ENCODE assay signal across 40 mouse cellular contexts in genomic region chr10:79091731-79092130, GRCm38 (mm10). TPM values are rescaled to one million over a fixed set of nuclear protein-coding genes. Genes with fewer than 3 reads are reported as not detected.
A peak's percentile ranks its signal among the peaks of the same experiment; 100 is the strongest.
DNase-seq lines count a peak whose midpoint lies in the region; ATAC-seq and TF ChIP-seq lines count a peak whose summit lies in the region.
"Had no signal": no experiment of that assay in that cellular context is flagged by ENCODE, and none has a peak within 500 bp of the region (broad histone marks: within the 10 kb centered on the region; RNA-seq: fewer than 3 reads in every experiment).

No protein-coding gene starts in this region.

- H3K27ac ChIP-seq in liver, embryonic 14.5 days = no peak overlapping the region
- no peak overlapping the region for H3K27ac ChIP-seq in ES-E14 (ENCODE audit: insufficient read depth, low read depth, low read length, poor library complexity, severe bottlenecking)
- H3K27ac ChIP-seq: forebrain, embryonic 13.5 days; heart, embryonic 10.5 days; hindbrain, embryonic 12.5 days; limb, embryonic 12.5 days; macrophage; midbrain, embryonic 15.5 days; stomach, postnatal 0 days had no signal

- no peaks in the 10 kb centered on the region for H3K9me3 ChIP-seq in liver, embryonic 14.5 days (ENCODE audit: control insufficient read depth, low read length)
- no peaks in the 10 kb centered on the region for H3K9me3 ChIP-seq in ES-E14 (ENCODE audit: control insufficient read depth, insufficient read depth, low read depth, low read length)
- H3K9me3 ChIP-seq: forebrain, embryonic 13.5 days; heart, embryonic 10.5 days; midbrain, embryonic 15.5 days had no signal

- no peak for TF ChIP-seq EP300 in liver, embryonic 14.5 days (IDR thresholded peaks at IDR 0.05; ENCODE audit: low read depth)

- no peak overlapping the region for H3K9ac ChIP-seq in liver, embryonic 14.5 days (replicated peaks)
- no peak overlapping the region for H3K9ac ChIP-seq in ES-E14 (ENCODE audit: insufficient read depth, low read depth, low read length, poor library complexity, severe bottlenecking)
- H3K9ac ChIP-seq: forebrain, embryonic 13.5 days; hindbrain, embryonic 12.5 days; limb, embryonic 12.5 days; midbrain, embryonic 15.5 days had no signal

- no peak for ATAC-seq in liver, embryonic 14.5 days (ENCODE audit: insufficient read depth)
- ATAC-seq: forebrain, embryonic 13.5 days; midbrain, embryonic 15.5 days; Patski had no signal

- peaks cover 8% of the 10 kb centered on the region for H3K36me3 ChIP-seq in liver, embryonic 14.5 days (replicated peaks; ENCODE audit: control insufficient read depth, insufficient read depth, low read depth)
- peaks cover 5% of the 10 kb centered on the region for H3K36me3 ChIP-seq in ES-E14 (ENCODE audit: control insufficient read depth, insufficient read depth, low read length, poor library complexity, severe bottlenecking)
- H3K36me3 ChIP-seq in splenic B cell, adult 2 months (ENCODE audit: control insufficient read depth, insufficient read depth, low read length, poor library complexity, severe bottlenecking) = peaks cover 9% of the 10 kb centered on the region; the same call in 1 of the 2 replicates

- H3K4me2 ChIP-seq in liver, embryonic 14.5 days (ENCODE audit: low read depth) = no peak overlapping the region
- H3K4me2 ChIP-seq: forebrain, embryonic 13.5 days; hindbrain, embryonic 12.5 days; limb, embryonic 12.5 days; liver, embryonic 11.5 days; midbrain, embryonic 15.5 days had no signal

- no peak overlapping the region for H3K4me3 ChIP-seq in liver, embryonic 14.5 days (ENCODE audit: insufficient read depth in 1 of 2, low read depth in 2 of 2, low read length in 2 of 2)
- H3K4me3 ChIP-seq in ES-E14 (ENCODE audit: insufficient read depth in 1 of 2, low read depth in 1 of 2, low read length in 2 of 2, poor library complexity in 1 of 2, severe bottlenecking in 1 of 2) = no peak overlapping the region
- H3K4me3 ChIP-seq: forebrain, embryonic 13.5 days; heart, embryonic 10.5 days; hindbrain, embryonic 12.5 days; limb, embryonic 12.5 days; midbrain, embryonic 15.5 days had no signal

- DNase-seq in embryo, embryonic 10 days (ENCODE audit: low spot score) = peak; percentile 11
- no peak for DNase-seq in embryo, embryonic 11 days
- DNase-seq in liver, embryonic 14.5 days (ENCODE audit: low read depth in 3 of 3, low spot score in 3 of 3) = no peak
- DNase-seq in liver (no peak), ES-E14 (ENCODE audit: low read depth, low spot score) (no peak)
- DNase-seq in splenic B cell, adult 2 months (ENCODE audit: low read depth, low spot score) = peak; percentile 24
- DNase-seq in adrenal gland, adult 2 months = no peak
- DNase-seq in left cerebral cortex, adult 18-20 months (ENCODE audit: low spot score in 2 of 2) = no peak
- DNase-seq: cerebellum, adult 2 months; cerebellum, postnatal 14 days; gastrocnemius, postnatal 14 days; heart, postnatal 36 days; kidney, adult 11 months; kidney, postnatal 36 days; layer of hippocampus, postnatal 36 days; lung, adult 2 months; lung, postnatal 10 days; right cerebral cortex, postnatal 25 days; thymus, adult 18-20 months; thymus, postnatal 25 days had no signal

- in situ Hi-C loops in ES-E14 (cut with MboI; ENCODE audit: low sequenced_read_pairs in 2 of 2, unreplicated experiment in 2 of 2) = no loop called here

- peaks cover 0 to 3% of the 10 kb centered on the region in 2 experiments; a peak in 3 of 4 replicates for H3K4me1 ChIP-seq in liver, embryonic 14.5 days (replicated peaks; ENCODE audit: control insufficient read depth in 2 of 2, insufficient read depth in 2 of 2, low read length in 1 of 2)
- H3K4me1 ChIP-seq in ES-E14 (ENCODE audit: control insufficient read depth in 2 of 2, insufficient read depth in 2 of 2, low read length in 2 of 2, poor library complexity in 1 of 2) = peaks cover 0 to 3% of the 10 kb centered on the region in 2 experiments; a peak in 2 of 4 replicates

- no peaks in the 10 kb centered on the region for H3K27me3 ChIP-seq in liver, embryonic 14.5 days (ENCODE audit: control insufficient read depth, insufficient read depth, low read length)
- no peaks in the 10 kb centered on the region for H3K27me3 ChIP-seq in splenic B cell, adult 2 months (ENCODE audit: control insufficient read depth, insufficient read depth, low read length, poor library complexity, severe bottlenecking)
- H3K27me3 ChIP-seq: forebrain, embryonic 13.5 days; hindbrain, embryonic 12.5 days; limb, embryonic 12.5 days; midbrain, embryonic 15.5 days; Patski had no signal

- 0 out of 2 replicates have a peak, but pooled peaks have one; percentile 4 for TF ChIP-seq CTCF in liver, embryonic 14.5 days (IDR thresholded peaks at IDR 0.05; ENCODE audit: low read depth)

TF ChIP-seq in ES-E14, 5 proteins besides CTCF, POLR2A, EP300 and RAD21:
- TF ChIP-seq ZC3H11A (IDR thresholded peaks at IDR 0.05; ENCODE audit: borderline replicate concordance, low read depth, low read length) (peak; percentile 51; the same call in 1 of the 2 replicates), ZNF384 (IDR thresholded peaks at IDR 0.05; ENCODE audit: low read depth, low read length) (no peak)

RNA-seq across cellular contexts. Expression of gene 2610008E11Rik, which starts 5.7 kb away (rescaled TPM):
- polyA plus RNA-seq in liver, embryonic 14.5 days (2012; rRNA removed) = 0.61 and 1.4 TPM in 2 replicates
- polyA plus RNA-seq in liver, embryonic 14.5 days (2014; fragmentation: Nextera tagmentation; extraction: Ambion mirVana) = 2.7 and 3.4 TPM in 2 replicates
- 9.0 and 10.8 TPM in 2 replicates for total RNA-seq in ES-E14 (2012; rRNA removed)
- total RNA-seq in adrenal gland, adult 2 months (2021) = 10 to 100 TPM; 11.4 to 13.5 TPM
- 0.32 and 0.83 TPM in 2 replicates for polyA plus RNA-seq in adrenal gland, adult 2 months (2012; rRNA removed)
- total RNA-seq in left cerebral cortex, adult 18-20 months (2021) = 10 to 100 TPM; 19.3 to 20.8 TPM

RNA-seq across cellular contexts. Expression of gene Vmn2r80, which starts 56.8 kb away (rescaled TPM):
- polyA plus RNA-seq in liver, embryonic 14.5 days (2012; rRNA removed) = not detected in 2 replicates
- polyA plus RNA-seq in liver, embryonic 14.5 days (2014; fragmentation: Nextera tagmentation; extraction: Ambion mirVana) = not detected in 2 replicates
- total RNA-seq in ES-E14 (2012; rRNA removed) = not detected in 2 replicates
- not detected for total RNA-seq in adrenal gland, adult 2 months (2021)
- not detected in 2 replicates for polyA plus RNA-seq in adrenal gland, adult 2 months (2012; rRNA removed)
- total RNA-seq in left cerebral cortex, adult 18-20 months (2021) = not detected
- total RNA-seq: adrenal gland, adult 18-20 months; adrenal gland, postnatal 4 days; gastrocnemius, postnatal 14 days; granulocyte monocyte progenitor cell, adult 5-6 weeks; heart, postnatal 36 days; layer of hippocampus, postnatal 36 days; left cerebral cortex, postnatal 14 days; neutrophil, adult 5-6 weeks had no signal
- polyA plus RNA-seq: cerebellum, adult 2 months; cortical plate, adult 2 months; embryonic facial prominence, embryonic 11.5 days; forebrain, embryonic 13.5 days; G1E; heart, embryonic 10.5 days; heart, embryonic 16.5 days; hindbrain, embryonic 12.5 days; kidney, embryonic 14.5 days; limb, embryonic 12.5 days; liver, embryonic 11.5 days; lung, adult 2 months; macrophage; midbrain, embryonic 15.5 days; neural tube, embryonic 11.5 days; Patski; stomach, postnatal 0 days had no signal

Comparison
In these comparisons a context has a peak if more than half of its experiments do, and no peak if none do; other contexts are left out.
1. DNase-seq: peak in embryo, embryonic 10 days (single experiment) and splenic B cell, adult 2 months (single experiment); none in embryo, embryonic 11 days (single experiment), liver, embryonic 14.5 days (0 of 3), liver (single experiment), ES-E14 (single experiment), adrenal gland, adult 2 months (single experiment) and left cerebral cortex, adult 18-20 months (0 of 2).